Mouse (Mus musculus) myocyte (in vitro differentiated cells): ENCODE data around the gene Kin. TPM values are rescaled to one million over a fixed set of nuclear protein-coding genes. Genes with fewer than 3 reads are reported as not detected.

ENCODE experiments used
- H3K27me3 ChIP-seq: one replicate; pipeline ENCODE4 v1.6.1; 2011; ENCODE audit not compliant: control insufficient read depth, insufficient read depth, insufficient read length
- H3K36me3 ChIP-seq: one replicate; pipeline ENCODE4 v1.6.1; 2011; ENCODE audit not compliant: control insufficient read depth, insufficient read depth
- H3K4me2 ChIP-seq: one replicate; pipeline ENCODE4 v1.6.1; 2011; ENCODE audit warnings: low read depth, control low read depth
- H3K4me3 ChIP-seq: one replicate; pipeline ENCODE4 v1.5.1; 2011; ENCODE audit warnings: mild to moderate bottlenecking, control low read depth, moderate library complexity
- H3K79me2 ChIP-seq: one replicate; pipeline ENCODE4 v1.6.1; 2011; ENCODE audit not compliant: control insufficient read depth, insufficient read depth
- H3ac ChIP-seq: one replicate; pipeline ENCODE4 v1.6.1; 2011; ENCODE audit not compliant: control insufficient read depth, insufficient read length
- CEBPB ChIP-seq: IDR thresholded peaks from 2 replicates; pipeline ENCODE4 v1.6.1; 2011; ENCODE audit warnings: mild to moderate bottlenecking, moderate library complexity; ENCODE audit not compliant: poor library complexity, insufficient read depth, severe bottlenecking
- E2F4 ChIP-seq: IDR thresholded peaks from one replicate; pipeline ENCODE4 v1.6.1; 2011; ENCODE audit warnings: mild to moderate bottlenecking, control low read depth, moderate library complexity; ENCODE audit not compliant: insufficient read depth
- MAX ChIP-seq: IDR thresholded peaks from one replicate; pipeline ENCODE4 v1.6.1; 2011; ENCODE audit warnings: low read depth, mild to moderate bottlenecking, control low read depth
- MYOD1 ChIP-seq, 3 experiments: IDR thresholded peaks; one replicate each; pipeline ENCODE4 v1.6.1; 2011; ENCODE audit warnings: control low read depth in 2 of 3, low read depth in 2 of 3, mild to moderate bottlenecking in 2 of 3, moderate library complexity in 1 of 3; ENCODE audit not compliant: insufficient read length in 2 of 3, control insufficient read depth in 1 of 3
- MYOG ChIP-seq, 3 experiments: IDR thresholded peaks; one replicate each; pipeline ENCODE4 v1.6.1; 2011; ENCODE audit warnings: control low read depth in 2 of 3, low read depth in 2 of 3, mild to moderate bottlenecking in 2 of 3; ENCODE audit not compliant: insufficient read length in 2 of 3, control insufficient read depth in 1 of 3, insufficient read depth in 1 of 3
- POLR2A ChIP-seq: IDR thresholded peaks from one replicate; pipeline ENCODE4 v1.6.1; 2011; ENCODE audit warnings: low read depth, mild to moderate bottlenecking, control low read depth, moderate library complexity; ENCODE audit not compliant: insufficient read length
- POLR2AphosphoS2 ChIP-seq: IDR thresholded peaks from one replicate; pipeline ENCODE4 v1.6.1; 2011; ENCODE audit warnings: low read depth, control low read depth; ENCODE audit not compliant: insufficient read length
- REST ChIP-seq: IDR thresholded peaks from one replicate; pipeline ENCODE4 v1.6.1; 2011; ENCODE audit warnings: mild to moderate bottlenecking, control low read depth, moderate library complexity; ENCODE audit not compliant: insufficient read depth, insufficient read length
- SRF ChIP-seq: IDR thresholded peaks from one replicate; pipeline ENCODE4 v1.6.1; 2011; ENCODE audit warnings: low read depth; ENCODE audit not compliant: control insufficient read depth, insufficient read length
- TCF12 ChIP-seq: IDR thresholded peaks from one replicate; pipeline ENCODE4 v1.6.1; 2011; ENCODE audit warnings: mild to moderate bottlenecking, control low read depth; ENCODE audit not compliant: poor library complexity, insufficient read depth, severe bottlenecking
- TCF3 ChIP-seq: IDR thresholded peaks from one replicate; pipeline ENCODE4 v1.6.1; 2011; ENCODE audit warnings: low read depth, control low read depth; ENCODE audit not compliant: insufficient read length
- USF1 ChIP-seq: IDR thresholded peaks from one replicate; pipeline ENCODE4 v1.6.1; 2011; ENCODE audit warnings: low read depth, mild to moderate bottlenecking, control low read depth, moderate library complexity
- polyA plus RNA-seq: library from polyadenylated mRNA; unstranded; fragments of >200 nt; fragmentation: generic; extraction: Trizol; gene quantifications from one replicate; pipeline ENCODE4 v1.2.1, GENCODE M21; 2012; ENCODE audit warnings: missing spikeins

The Kin gene
- polyA plus RNA-seq, 1 experiment: 7.2 TPM

DNA sequence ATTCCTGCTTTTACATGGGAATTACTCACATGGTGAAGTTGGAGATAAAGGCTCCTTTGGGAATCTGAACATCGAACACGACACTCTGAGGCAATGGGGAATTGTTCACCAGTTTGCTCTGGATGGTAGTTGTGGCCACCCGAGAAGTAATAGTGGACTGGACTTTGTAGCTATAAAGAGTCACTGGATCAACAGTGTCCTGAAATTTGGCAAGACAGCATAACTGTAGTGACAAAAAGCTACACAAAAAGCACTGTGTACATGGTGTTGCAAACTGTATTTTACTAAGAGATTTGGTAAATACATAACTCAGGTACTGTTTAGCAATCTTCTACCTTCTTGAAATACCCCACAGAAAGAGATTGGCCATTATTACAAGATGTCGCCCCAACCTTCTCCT is 45.7 kb downstream of the Kin start:
- Histone ChIP-seq H3ac (no peak overlapping the region), H3K27me3 (no peaks in the 10 kb centered on the region), H3K79me2 (no peaks in the 10 kb centered on the region), H3K36me3 (no peaks in the 10 kb centered on the region), H3K4me3 (no peak overlapping the region), H3K4me2 (no peak overlapping the region)
- no peak for TF ChIP-seq TCF3
- no peak for TF ChIP-seq SRF
- TF ChIP-seq MAX: no peak
- TF ChIP-seq REST: no peak
- no peak for TF ChIP-seq USF1
- TF ChIP-seq E2F4: no peak
- no peak for TF ChIP-seq POLR2AphosphoS2
- TF ChIP-seq MYOG (IDR thresholded peaks at IDR 0.05; ENCODE audit: control insufficient read depth in 1 of 3, insufficient read depth in 1 of 3, insufficient read length in 2 of 3, low read depth in 2 of 3): no peak
- no peak for TF ChIP-seq CEBPB
- no peak for TF ChIP-seq POLR2A
- no peak for TF ChIP-seq MYOD1 (IDR thresholded peaks at IDR 0.05; ENCODE audit: control insufficient read depth in 1 of 3, insufficient read length in 2 of 3, low read depth in 2 of 3)
- no peak for TF ChIP-seq TCF12

DNA sequence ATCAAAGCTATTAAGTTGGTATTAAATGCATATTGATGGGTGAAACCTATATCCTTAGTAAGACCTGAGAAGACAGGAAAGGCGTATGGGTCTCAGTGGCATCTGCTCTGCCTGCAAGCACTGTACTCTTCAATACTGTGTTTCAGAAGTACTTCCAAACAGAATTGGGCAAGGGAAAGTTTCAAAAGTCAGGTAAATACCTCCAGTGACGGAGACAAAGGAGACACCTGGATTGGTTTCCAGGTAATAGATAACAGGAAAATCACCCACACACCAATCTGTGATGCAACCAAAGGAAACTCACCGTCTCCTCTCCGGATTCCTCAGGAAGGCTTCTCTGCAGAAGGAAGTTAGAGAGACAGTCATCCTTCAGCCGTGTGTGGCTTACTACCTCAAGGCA is 47.1 kb downstream of the Kin start:
- Histone ChIP-seq H3K36me3 (no peaks in the 10 kb centered on the region), H3K79me2 (no peaks in the 10 kb centered on the region), H3K27me3 (no peaks in the 10 kb centered on the region), H3K4me2 (no peak overlapping the region), H3K4me3 (no peak overlapping the region), H3ac (no peak overlapping the region)
- TF ChIP-seq MYOG (IDR thresholded peaks at IDR 0.05; ENCODE audit: control insufficient read depth in 1 of 3, insufficient read depth in 1 of 3, insufficient read length in 2 of 3, low read depth in 2 of 3) (no peak), TCF3 (no peak), MAX (no peak), MYOD1 (IDR thresholded peaks at IDR 0.05; ENCODE audit: control insufficient read depth in 1 of 3, insufficient read length in 2 of 3, low read depth in 2 of 3) (no peak), TCF12 (no peak), SRF (no peak), USF1 (no peak), E2F4 (no peak), POLR2A (no peak), POLR2AphosphoS2 (no peak), CEBPB (no peak), REST (no peak)

DNA sequence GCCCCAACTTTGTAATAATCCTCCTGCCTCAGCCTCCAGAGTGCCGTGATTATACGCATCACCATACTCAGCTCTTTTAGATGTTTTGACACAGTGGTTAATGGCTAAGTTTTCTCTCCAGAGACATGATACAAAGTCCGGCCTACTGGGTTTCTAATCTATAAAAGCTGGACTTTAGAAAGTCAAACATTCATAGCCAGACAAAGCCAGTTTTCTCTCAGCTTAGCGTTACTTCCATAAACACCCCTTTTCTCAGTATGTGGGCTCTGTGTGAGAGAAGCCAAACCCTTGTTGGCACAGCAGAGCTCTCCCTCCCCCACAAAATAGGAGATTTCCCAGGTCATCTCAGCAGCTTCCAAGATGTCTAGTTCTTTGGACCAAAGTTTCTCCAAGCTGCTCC is 48.2 kb downstream of the Kin start:
- no peaks in the 10 kb centered on the region for H3K36me3 ChIP-seq

DNA sequence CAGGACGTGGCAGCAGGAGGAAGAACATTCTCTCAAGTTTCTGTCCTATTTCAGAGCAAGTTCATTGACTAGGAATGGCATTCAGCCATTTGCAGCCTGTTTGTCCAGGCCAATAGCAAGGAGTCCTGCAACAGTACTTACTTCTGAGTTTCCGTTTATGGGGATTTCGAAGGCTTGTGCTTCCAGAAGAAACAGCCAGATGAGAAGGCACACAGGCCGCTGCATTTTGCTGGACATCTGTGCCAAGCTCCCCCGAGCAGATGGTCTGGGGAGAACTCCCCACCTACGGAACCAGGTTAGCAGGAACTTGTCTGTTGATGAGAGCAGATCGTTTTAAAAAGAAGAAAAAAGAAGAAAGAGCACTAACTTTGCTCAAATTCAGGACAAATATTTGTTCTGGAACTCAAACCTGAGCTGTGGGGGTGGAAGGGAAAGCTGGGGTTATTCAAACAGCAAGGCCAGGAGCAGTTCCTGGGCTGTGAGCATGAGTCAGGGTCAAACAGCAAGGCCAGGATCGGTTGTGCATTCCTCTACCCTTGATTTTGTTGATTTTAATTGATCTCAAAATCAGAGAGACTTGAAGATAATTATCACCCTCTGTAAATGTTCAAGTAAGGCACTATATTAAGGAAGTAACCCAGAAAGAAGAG is 50.1 kb downstream of the Kin start:
- Histone ChIP-seq H3K27me3 (no peaks in the 10 kb centered on the region), H3K4me2 (no peak overlapping the region), H3K36me3 (no peaks in the 10 kb centered on the region), H3K4me3 (no peak overlapping the region), H3K79me2 (no peaks in the 10 kb centered on the region), H3ac (no peak overlapping the region)
- no peak for TF ChIP-seq POLR2AphosphoS2
- TF ChIP-seq CEBPB: no peak
- TF ChIP-seq MYOG (IDR thresholded peaks at IDR 0.05; ENCODE audit: control insufficient read depth in 1 of 3, insufficient read depth in 1 of 3, insufficient read length in 2 of 3, low read depth in 2 of 3): no peak
- TF ChIP-seq SRF: no peak
- TF ChIP-seq POLR2A: no peak
- TF ChIP-seq TCF3: no peak
- TF ChIP-seq TCF12: no peak
- TF ChIP-seq USF1: no peak
- no peak for TF ChIP-seq E2F4
- TF ChIP-seq REST: no peak
- no peak for TF ChIP-seq MYOD1 (IDR thresholded peaks at IDR 0.05; ENCODE audit: control insufficient read depth in 1 of 3, insufficient read length in 2 of 3, low read depth in 2 of 3)
- no peak for TF ChIP-seq MAX

More for the DNA sequence above, 48.2 kb downstream of the Kin start:
- TF ChIP-seq MYOD1 (IDR thresholded peaks at IDR 0.05; ENCODE audit: control insufficient read depth in 1 of 3, insufficient read length in 2 of 3, low read depth in 2 of 3) (no peak), POLR2AphosphoS2 (no peak), CEBPB (no peak), POLR2A (no peak), TCF3 (no peak), SRF (no peak), MAX (no peak), TCF12 (no peak)
- Histone ChIP-seq H3K79me2 (no peaks in the 10 kb centered on the region), H3ac (no peak overlapping the region), H3K4me2 (no peak overlapping the region), H3K27me3 (no peaks in the 10 kb centered on the region), H3K4me3 (no peak overlapping the region)

DNA sequence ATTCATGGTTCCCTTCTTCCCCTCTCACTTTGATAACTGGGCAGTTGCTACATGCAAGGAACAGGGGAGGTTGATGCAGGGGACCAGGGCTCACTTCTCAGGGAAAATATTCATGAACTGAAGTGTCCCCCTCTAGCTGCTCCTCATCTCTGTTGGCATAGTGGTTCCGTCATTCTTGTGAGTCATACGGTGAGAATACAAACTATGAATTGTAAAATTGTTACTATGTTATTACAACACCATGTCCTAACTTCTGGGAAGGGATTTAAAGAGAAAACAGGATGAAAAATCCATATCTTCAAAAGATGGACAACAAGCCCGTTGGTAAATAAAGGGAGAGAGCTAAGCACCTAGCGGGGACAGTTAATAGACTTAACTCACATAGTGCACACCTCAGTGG is 50.9 kb downstream of the Kin start, which contains the start of gene Itih2:
Gene Itih2 (minus strand): TSS at position 101 of the 400 bp plus-strand sequence.
- TF ChIP-seq MYOD1 (IDR thresholded peaks at IDR 0.05; ENCODE audit: control insufficient read depth in 1 of 3, insufficient read length in 2 of 3, low read depth in 2 of 3) (no peak), TCF3 (no peak), E2F4 (no peak), CEBPB (no peak), MAX (no peak), POLR2A (no peak), TCF12 (no peak), USF1 (no peak)
- Histone ChIP-seq H3K4me2 (no peak within 1 kb of the TSS), H3K79me2 (no peaks in the 10 kb centered on the region), H3K36me3 (no peaks in the 10 kb centered on the region), H3K27me3 (no peaks in the 10 kb centered on the region), H3K4me3 (no peak within 1 kb of the TSS), H3ac (no peak within 1 kb of the TSS)
